Mouse (Mus musculus) neural tube, embryonic 11.5 days (tissue): ENCODE measurements around the gene Cstf1. TPM values are rescaled to one million over a fixed set of nuclear protein-coding genes. Genes with fewer than 3 reads are reported as not detected.

Experiments used
- ATAC-seq: fragments of 200-750 bp; cut with Nextera tagmentation; 2 replicates; pipeline ENCODE4 v1.8.0; 2017; ENCODE audit warnings: moderate number of reproducible peaks, mild to moderate bottlenecking, moderate TSS enrichment, moderate library complexity; ENCODE audit not compliant: insufficient read depth, low FRiP score, low TSS enrichment
- DNase-seq: peaks from one replicate; pipeline ENCODE4 v3.0.0-alpha.2; 2015; ENCODE audit warnings: low spot score
- H3K27ac ChIP-seq: fragments of 300-500 bp; sonication (generic); 2 replicates; pipeline ENCODE4 v1.5.1; 2014; ENCODE audit warnings: low read depth, mild to moderate bottlenecking, low read length
- H3K27me3 ChIP-seq: fragments of 300-500 bp; sonication (generic); 2 replicates; pipeline ENCODE4 v1.6.1; 2014; ENCODE audit warnings: mild to moderate bottlenecking, low read length, mixed read lengths; ENCODE audit not compliant: control insufficient read depth, insufficient read depth
- H3K36me3 ChIP-seq: fragments of 300-500 bp; sonication (generic); 2 replicates; pipeline ENCODE4 v1.6.1; 2014; ENCODE audit warnings: mild to moderate bottlenecking, low read length, moderate library complexity, mixed read lengths; ENCODE audit not compliant: control insufficient read depth, insufficient read depth
- H3K4me1 ChIP-seq: fragments of 300-500 bp; sonication (generic); 2 replicates; pipeline ENCODE4 v1.6.1; 2014; ENCODE audit warnings: low read length, mixed read lengths; ENCODE audit not compliant: control insufficient read depth, insufficient read depth
- H3K4me2 ChIP-seq: fragments of 300-500 bp; sonication (generic); 2 replicates; pipeline ENCODE4 v1.6.1; 2014; ENCODE audit warnings: low read depth, mild to moderate bottlenecking, moderate library complexity
- H3K4me3 ChIP-seq: fragments of 300-500 bp; sonication (generic); 2 replicates; pipeline ENCODE4 v1.5.1; 2014; ENCODE audit warnings: low read depth, low read length
- H3K9ac ChIP-seq: fragments of 300-500 bp; sonication (generic); 2 replicates; pipeline ENCODE4 v1.6.1; 2014; ENCODE audit warnings: mild to moderate bottlenecking, low read length
- H3K9me3 ChIP-seq: fragments of 300-500 bp; sonication (generic); 2 replicates; pipeline ENCODE4 v1.6.1; 2016; ENCODE audit warnings: low read length; ENCODE audit not compliant: control insufficient read depth
- WGBS: fragments of 180-500 bp; shearing (Covaris S2); extraction: QIAGEN DNeasy Blood & Tissue Kit; methylation state at CpG from one replicate; pipeline ENCODE4 v1.1.7; 2014; 5-methylcytosine and 5-hydroxymethylcytosine counted together
- polyA plus RNA-seq: library from polyadenylated mRNA; unstranded; fragments of >200 nt; fragmentation: Nextera tagmentation; extraction: Ambion mirVana; gene quantifications from 2 replicates; pipeline ENCODE4 v1.2.1, GENCODE M21; 2014

Cstf1 gene
- polyA plus RNA-seq, 1 experiment from 2014 or later = 45.6 TPM

GRCm38 (mm10) chr2:172413894-172414293 is 43.4 kb downstream of the Cstf1 start:
- no peak for DNase-seq

GRCm38 (mm10) chr2:172416218-172416617 is 45.7 kb downstream of the Cstf1 start:
- DNase-seq (no peak), ATAC-seq (no peak)
- Histone ChIP-seq H3K27me3 (no peaks in the 10 kb centered on the region), H3K4me3 (no peak overlapping the region), H3K27ac (no peak overlapping the region), H3K4me1 (no peaks in the 10 kb centered on the region), H3K9me3 (no peaks in the 10 kb centered on the region), H3K4me2 (no peak overlapping the region), H3K9ac (no peak overlapping the region), H3K36me3 (no peaks in the 10 kb centered on the region)
- 58% methylated on average over 12 of the region's 12 CpGs for WGBS

More at GRCm38 (mm10) chr2:172413894-172414293, 43.4 kb downstream of the Cstf1 start:
- H3K4me1 ChIP-seq = no peaks in the 10 kb centered on the region
- H3K4me3 ChIP-seq = no peak overlapping the region
- no peak overlapping the region for H3K4me2 ChIP-seq
- WGBS = 50% methylated on average over 5 of the region's 5 CpGs
- H3K9ac ChIP-seq = no peak overlapping the region
- no peak overlapping the region for H3K27ac ChIP-seq
- H3K36me3 ChIP-seq = no peaks in the 10 kb centered on the region
- H3K27me3 ChIP-seq = no peaks in the 10 kb centered on the region
- H3K9me3 ChIP-seq = no peaks in the 10 kb centered on the region
- no peak for ATAC-seq

GRCm38 (mm10) chr2:172416876-172417275 is 46.4 kb downstream of the Cstf1 start:
- Histone ChIP-seq H3K9me3 (no peaks in the 10 kb centered on the region), H3K27me3 (no peaks in the 10 kb centered on the region), H3K4me1 (no peaks in the 10 kb centered on the region), H3K27ac (no peak overlapping the region), H3K36me3 (no peaks in the 10 kb centered on the region), H3K9ac (no peak overlapping the region), H3K4me2 (no peak overlapping the region), H3K4me3 (no peak overlapping the region)
- DNase-seq (no peak), ATAC-seq (no peak)
- WGBS = 89% methylated on average over 5 of the region's 5 CpGs

- DNase-seq (no peak), ATAC-seq (no peak)
- H3K27ac ChIP-seq = no peak overlapping the region
- H3K4me3 ChIP-seq = no peak overlapping the region
- H3K36me3 ChIP-seq = no peaks in the 10 kb centered on the region
- H3K9ac ChIP-seq = no peak overlapping the region
- H3K27me3 ChIP-seq = no peaks in the 10 kb centered on the region
- WGBS = 92% methylated on average over 5 of the region's 5 CpGs
- H3K4me2 ChIP-seq = no peak overlapping the region
- no peaks in the 10 kb centered on the region for H3K4me1 ChIP-seq
- no peaks in the 10 kb centered on the region for H3K9me3 ChIP-seq
Measured at GRCm38 (mm10) chr2:172418208-172418607, 47.7 kb downstream of the Cstf1 start.

DNA sequence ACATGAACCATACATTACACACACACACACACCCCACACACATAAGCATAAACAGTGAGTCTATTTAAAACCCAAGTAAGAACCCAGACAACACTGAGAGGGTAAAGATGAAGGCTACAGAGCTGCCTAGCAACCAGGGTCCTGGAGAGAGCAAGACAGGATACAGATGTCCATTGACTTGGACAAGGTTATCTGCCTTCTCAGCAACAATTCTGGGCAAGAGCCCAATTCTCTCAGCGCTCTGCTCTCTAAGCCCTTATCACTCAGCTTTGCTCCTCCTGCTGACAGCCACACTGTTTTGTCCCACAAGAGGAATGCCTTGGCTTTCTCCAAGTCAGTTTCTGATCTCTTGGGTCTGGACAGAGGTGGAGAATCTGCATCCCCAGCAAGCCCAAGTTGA is 60.1 kb downstream of the Cstf1 start:
- WGBS = 80% methylated on average over 1 of the region's 1 CpGs
- no peak for DNase-seq
- H3K4me1 ChIP-seq = no peaks in the 10 kb centered on the region
- H3K27me3 ChIP-seq = no peaks in the 10 kb centered on the region
- H3K36me3 ChIP-seq = no peaks in the 10 kb centered on the region
- no peak overlapping the region for H3K27ac ChIP-seq
- no peak overlapping the region for H3K9ac ChIP-seq
- ATAC-seq = no peak
- H3K4me3 ChIP-seq = no peak overlapping the region
- H3K4me2 ChIP-seq = no peak overlapping the region
- no peaks in the 10 kb centered on the region for H3K9me3 ChIP-seq

Other genes starting within 250 kb of the Cstf1 start
- gene Mc3r, start 122.2 kb upstream of the Cstf1 start, polyA plus RNA-seq = not detected in 2 replicates
- 36.7 and 42.2 TPM in 2 replicates for gene Fam210b, start 25.1 kb upstream of the Cstf1 start, polyA plus RNA-seq
- gene Aurka, start 146 bp upstream of the Cstf1 start, polyA plus RNA-seq = 154 and 156 TPM in 2 replicates
- 0.14 and 0.36 TPM in 2 replicates for gene Cass4, start 23.1 kb downstream of the Cstf1 start, polyA plus RNA-seq
- gene Rtf2, start 69.9 kb downstream of the Cstf1 start, polyA plus RNA-seq = 100 and 105 TPM in 2 replicates
- gene Gcnt7, start 87.9 kb downstream of the Cstf1 start, polyA plus RNA-seq = 0.66 and 0.97 TPM in 2 replicates
- not detected in 2 replicates for gene Fam209, start 101.8 kb downstream of the Cstf1 start, polyA plus RNA-seq
- gene Tfap2c, start 178.9 kb downstream of the Cstf1 start, polyA plus RNA-seq = 0.76 and 1.3 TPM in 2 replicates